11 mouse cellular contexts compared by ENCODE assay signal in genomic region chr7:133037217-133037616, GRCm38 (mm10).
DNase-seq lines count a peak whose midpoint lies in the region; ATAC-seq lines count a peak whose summit lies in the region.
"Had no signal": no experiment of that assay in that cellular context is flagged by ENCODE, and none has a peak within 500 bp of the region (broad histone marks: within the 10 kb centered on the region; RNA-seq: fewer than 3 reads in every experiment).

No protein-coding gene starts in this region.

- WGBS in hindbrain, embryonic 13.5 days = 50% methylated on average over 5 of the region's 5 CpGs
- 50% methylated on average over 5 of the region's 5 CpGs for WGBS in hindbrain, embryonic 16.5 days
- 59% methylated on average over 5 of the region's 5 CpGs for WGBS in heart, embryonic 16.5 days
- 7% methylated on average over 5 of the region's 5 CpGs for WGBS in limb, embryonic 11.5 days

- H3K9ac ChIP-seq in hindbrain, embryonic 13.5 days = no peak overlapping the region
- H3K9ac ChIP-seq in hindbrain, embryonic 16.5 days (ENCODE audit: low read depth, low read length) = no peak overlapping the region
- H3K9ac ChIP-seq in heart, embryonic 16.5 days (ENCODE audit: low read length) = no peak overlapping the region
- no peak overlapping the region for H3K9ac ChIP-seq in limb, embryonic 11.5 days (ENCODE audit: low read length)

- no peaks in the 10 kb centered on the region for H3K9me3 ChIP-seq in hindbrain, embryonic 13.5 days
- H3K9me3 ChIP-seq in hindbrain, embryonic 16.5 days (ENCODE audit: control insufficient read depth, low read length) = no peaks in the 10 kb centered on the region
- no peaks in the 10 kb centered on the region for H3K9me3 ChIP-seq in heart, embryonic 16.5 days (replicated peaks; ENCODE audit: control insufficient read depth, low read length)
- no peaks in the 10 kb centered on the region for H3K9me3 ChIP-seq in limb, embryonic 11.5 days (ENCODE audit: control insufficient read depth, low read length)

- 0 out of 2 replicates have a peak overlapping the region, but pooled peaks have one; percentile 2 for H3K27ac ChIP-seq in hindbrain, embryonic 13.5 days
- H3K27ac ChIP-seq in hindbrain, embryonic 16.5 days (ENCODE audit: low read depth, low read length) = no peak overlapping the region
- H3K27ac ChIP-seq in heart, embryonic 16.5 days (ENCODE audit: low read length) = peak overlapping the region; percentile 83
- H3K27ac ChIP-seq in limb, embryonic 11.5 days (replicated peaks; ENCODE audit: low read depth, low read length) = peak overlapping the region; percentile 81

- H3K4me3 ChIP-seq in hindbrain, embryonic 13.5 days = no peak overlapping the region
- no peak overlapping the region for H3K4me3 ChIP-seq in hindbrain, embryonic 16.5 days (ENCODE audit: low read length)
- H3K4me3 ChIP-seq in heart, embryonic 16.5 days (ENCODE audit: low read length) = no peak overlapping the region
- no peak overlapping the region for H3K4me3 ChIP-seq in limb, embryonic 11.5 days (ENCODE audit: low read depth, low read length)
- H3K4me3 ChIP-seq: myocyte had no signal

- H3K4me1 ChIP-seq in hindbrain, embryonic 13.5 days (replicated peaks) = peaks cover 83% of the 10 kb centered on the region
- H3K4me1 ChIP-seq in hindbrain, embryonic 16.5 days (ENCODE audit: control insufficient read depth, insufficient read depth, low read depth, low read length) = peaks cover 13% of the 10 kb centered on the region
- H3K4me1 ChIP-seq in heart, embryonic 16.5 days (ENCODE audit: control insufficient read depth, insufficient read depth, low read length) = peaks cover 85% of the 10 kb centered on the region
- H3K4me1 ChIP-seq in limb, embryonic 11.5 days (ENCODE audit: control insufficient read depth, insufficient read depth, low read length) = peaks cover 64% of the 10 kb centered on the region

- H3K36me3 ChIP-seq in hindbrain, embryonic 13.5 days = no peaks in the 10 kb centered on the region
- no peaks in the 10 kb centered on the region for H3K36me3 ChIP-seq in hindbrain, embryonic 16.5 days (ENCODE audit: control insufficient read depth, insufficient read depth, low read length)
- no peaks in the 10 kb centered on the region for H3K36me3 ChIP-seq in heart, embryonic 16.5 days (ENCODE audit: control insufficient read depth, insufficient read depth)
- H3K36me3 ChIP-seq in limb, embryonic 11.5 days (ENCODE audit: control insufficient read depth, insufficient read depth, low read length) = no peaks in the 10 kb centered on the region

- DNase-seq in embryo, embryonic 11 days = peak; percentile 87
- DNase-seq in limb, embryonic 11.5 days (ENCODE audit: low spot score) = peak; percentile 87
- DNase-seq in T-cell, adult 2 months (ENCODE audit: low spot score) = no peak
- no peak for DNase-seq in ovary, postnatal 36 days (ENCODE audit: low spot score)
- DNase-seq: adrenal gland, postnatal 10 days; cerebellum, adult 9-10 months had no signal

- H3K4me2 ChIP-seq in hindbrain, embryonic 13.5 days = no peak overlapping the region
- no peak overlapping the region for H3K4me2 ChIP-seq in hindbrain, embryonic 16.5 days (ENCODE audit: low read length)
- H3K4me2 ChIP-seq in heart, embryonic 16.5 days (ENCODE audit: low read depth, low read length) = no peak overlapping the region
- H3K4me2 ChIP-seq in limb, embryonic 11.5 days (ENCODE audit: low read depth, severe bottlenecking) = no peak overlapping the region

- H3K27me3 ChIP-seq in hindbrain, embryonic 13.5 days = no peaks in the 10 kb centered on the region
- H3K27me3 ChIP-seq in hindbrain, embryonic 16.5 days (replicated peaks; ENCODE audit: control insufficient read depth, insufficient read depth, low read length) = no peaks in the 10 kb centered on the region
- H3K27me3 ChIP-seq in heart, embryonic 16.5 days (ENCODE audit: control insufficient read depth, insufficient read depth, low read length) = no peaks in the 10 kb centered on the region
- no peaks in the 10 kb centered on the region for H3K27me3 ChIP-seq in limb, embryonic 11.5 days (ENCODE audit: control insufficient read depth, insufficient read depth, low read length)

- no peak for ATAC-seq in hindbrain, embryonic 13.5 days (ENCODE audit: low FRiP score)
- ATAC-seq in hindbrain, embryonic 16.5 days = no peak
- ATAC-seq in heart, embryonic 16.5 days (replicated peaks; ENCODE audit: extremely low read depth, insufficient read depth, low FRiP score) = no peak
- peak; percentile 66; the same call in 1 of the 2 replicates for ATAC-seq in limb, embryonic 11.5 days (ENCODE audit: insufficient number of reproducible peaks, low FRiP score, low TSS enrichment, low read depth)
- no peak for ATAC-seq in megakaryocyte, adult 5-6 weeks (ENCODE audit: poor library complexity, severe bottlenecking)

Comparison
In these comparisons a context has a peak if more than half of its experiments do, and no peak if none do; other contexts are left out.
1. DNase-seq: peak in embryo, embryonic 11 days (single experiment) and limb, embryonic 11.5 days (single experiment); none in T-cell, adult 2 months (single experiment) and ovary, postnatal 36 days (single experiment).